Comparison of ENCODE assay signal across 23 mouse cellular contexts in the genomic region with DNA sequence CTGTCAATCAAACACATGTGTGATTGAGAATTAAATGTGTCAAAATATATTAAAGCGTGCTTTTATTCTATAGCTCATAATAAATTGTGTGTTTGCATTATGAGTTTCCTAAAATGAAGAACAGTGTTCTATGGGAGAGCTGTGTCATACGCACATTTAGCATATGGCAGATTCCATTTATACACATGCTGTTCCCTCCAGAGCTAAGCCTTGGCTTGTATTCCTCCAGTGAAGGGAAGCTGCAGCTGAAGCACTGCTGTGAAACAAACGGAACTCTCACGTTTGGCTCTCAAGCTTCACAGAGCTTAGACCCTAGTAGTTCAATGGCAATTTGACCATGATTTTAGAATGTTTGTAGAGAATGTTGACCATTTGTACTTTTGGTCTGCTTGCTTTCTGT.
DNase-seq lines count a peak whose midpoint lies in the region; ATAC-seq and TF ChIP-seq lines count a peak whose summit lies in the region.
"Had no signal": no experiment of that assay in that cellular context is flagged by ENCODE, and none has a peak within 500 bp of the region (broad histone marks: within the 10 kb centered on the region; RNA-seq: fewer than 3 reads in every experiment).

No protein-coding gene starts in this region.

- H3K4me1 ChIP-seq in forebrain, embryonic 16.5 days (replicated peaks; ENCODE audit: control insufficient read depth, insufficient read depth, low read length), result peaks cover 11% of the 10 kb centered on the region
- no peaks in the 10 kb centered on the region for H3K4me1 ChIP-seq in midbrain, embryonic 10.5 days
- H3K4me1 ChIP-seq in intestine, postnatal 0 days (replicated peaks; ENCODE audit: control insufficient read depth, insufficient read depth, low read length), result peaks cover 3% of the 10 kb centered on the region; the same call in 1 of the 2 replicates
- H3K4me1 ChIP-seq: embryonic facial prominence, embryonic 12.5 days had no signal

- no peak overlapping the region for H3K27ac ChIP-seq in forebrain, embryonic 16.5 days (ENCODE audit: low read length)
- peak overlapping the region; percentile 69 for H3K27ac ChIP-seq in left cerebral cortex, adult 2 months
- H3K27ac ChIP-seq in midbrain, embryonic 10.5 days (replicated peaks), result no peak overlapping the region
- H3K27ac ChIP-seq in intestine, postnatal 0 days (ENCODE audit: low read depth, low read length), result no peak overlapping the region
- H3K27ac ChIP-seq: embryonic facial prominence, embryonic 12.5 days; heart, adult 2 months; heart, embryonic 15.5 days; hindbrain, embryonic 15.5 days; midbrain, embryonic 15.5 days; neural tube, embryonic 12.5 days; stomach, postnatal 0 days had no signal

- peak; percentile 88 for ATAC-seq in frontal cortex, adult (ENCODE audit: low TSS enrichment)
- peak; percentile 47; the same call in 1 of the 2 replicates for ATAC-seq in forebrain, embryonic 16.5 days
- ATAC-seq in intestine, postnatal 0 days, result no peak
- ATAC-seq: midbrain, embryonic 15.5 days had no signal

- TF ChIP-seq CTCF in left cerebral cortex, adult 2 months (IDR thresholded peaks at IDR 0.05), result no peak
- no peak for TF ChIP-seq CTCF in intestine, postnatal 0 days (IDR thresholded peaks at IDR 0.05; ENCODE audit: low read depth)

- intact Hi-C loops in left cerebral cortex, adult 2 months (cut with DNase I), result loop anchor here (5.0 kb wide), 1 partner anchor 130 kb away; the partner anchor contains the start of gene Gnaq

- no peak for DNase-seq in frontal cortex, postnatal 25 days (ENCODE audit: low spot score in 2 of 2)
- peak; percentile 34 for DNase-seq in layer of hippocampus, adult 9-11 months
- DNase-seq in layer of hippocampus, postnatal 36 days, result no peak
- DNase-seq in left cerebral cortex, adult 2 months (ENCODE audit: extremely low spot score in 1 of 2, low spot score in 2 of 2), result no peak
- DNase-seq in midbrain, embryonic 10.5 days (ENCODE audit: low spot score), result no peak
- DNase-seq: adrenal gland, adult 2 months; B cell, adult 2 months; cerebellum, postnatal 14 days; gastrocnemius, postnatal 36 days; heart, adult 2 months; kidney, postnatal 4 days; lung, postnatal 4 days had no signal

- H3K9ac ChIP-seq in forebrain, embryonic 16.5 days (replicated peaks; ENCODE audit: low read depth, low read length), result no peak overlapping the region
- H3K9ac ChIP-seq in intestine, postnatal 0 days (ENCODE audit: low read depth, low read length), result no peak overlapping the region
- H3K9ac ChIP-seq: embryonic facial prominence, embryonic 12.5 days; heart, embryonic 15.5 days; hindbrain, embryonic 15.5 days; midbrain, embryonic 15.5 days; neural tube, embryonic 12.5 days had no signal

- no peak overlapping the region for H3K4me2 ChIP-seq in forebrain, embryonic 16.5 days (ENCODE audit: low read length)
- no peak overlapping the region for H3K4me2 ChIP-seq in intestine, postnatal 0 days (replicated peaks; ENCODE audit: low read depth)
- H3K4me2 ChIP-seq: embryonic facial prominence, embryonic 12.5 days; heart, embryonic 15.5 days; hindbrain, embryonic 15.5 days; midbrain, embryonic 15.5 days; neural tube, embryonic 12.5 days had no signal

- 70% methylated on average over 4 of the region's 4 CpGs for WGBS in forebrain, embryonic 16.5 days
- WGBS in midbrain, embryonic 10.5 days, result 89% methylated on average over 4 of the region's 4 CpGs
- 94% methylated on average over 4 of the region's 4 CpGs for WGBS in intestine, postnatal 0 days

- H3K9me3 ChIP-seq in forebrain, embryonic 16.5 days (ENCODE audit: control insufficient read depth, low read length), result no peaks in the 10 kb centered on the region
- no peaks in the 10 kb centered on the region for H3K9me3 ChIP-seq in midbrain, embryonic 10.5 days (replicated peaks)
- no peaks in the 10 kb centered on the region for H3K9me3 ChIP-seq in intestine, postnatal 0 days (ENCODE audit: control insufficient read depth)
- H3K9me3 ChIP-seq: embryonic facial prominence, embryonic 12.5 days; G1E; heart, embryonic 15.5 days; hindbrain, embryonic 15.5 days; midbrain, embryonic 15.5 days; neural tube, embryonic 12.5 days had no signal

- H3K36me3 ChIP-seq in forebrain, embryonic 16.5 days (ENCODE audit: control insufficient read depth, insufficient read depth), result no peaks in the 10 kb centered on the region
- H3K36me3 ChIP-seq in midbrain, embryonic 10.5 days, result peaks cover 4% of the 10 kb centered on the region; the same call in 1 of the 2 replicates
- no peaks in the 10 kb centered on the region for H3K36me3 ChIP-seq in intestine, postnatal 0 days (ENCODE audit: control insufficient read depth, insufficient read depth)
- H3K36me3 ChIP-seq: embryonic facial prominence, embryonic 12.5 days; G1E; heart, embryonic 15.5 days; hindbrain, embryonic 15.5 days; midbrain, embryonic 15.5 days; neural tube, embryonic 12.5 days had no signal

- no peak overlapping the region for H3K4me3 ChIP-seq in forebrain, embryonic 16.5 days (replicated peaks; ENCODE audit: low read length)
- H3K4me3 ChIP-seq in left cerebral cortex, adult 2 months, result no peak overlapping the region
- no peak overlapping the region for H3K4me3 ChIP-seq in midbrain, embryonic 10.5 days
- no peak overlapping the region for H3K4me3 ChIP-seq in intestine, postnatal 0 days (ENCODE audit: low read depth, low read length)
- H3K4me3 ChIP-seq: embryonic facial prominence, embryonic 12.5 days; heart, adult 2 months; heart, embryonic 15.5 days; hindbrain, embryonic 15.5 days; midbrain, embryonic 15.5 days; neural tube, embryonic 12.5 days had no signal

- H3K27me3 ChIP-seq in forebrain, embryonic 16.5 days (replicated peaks; ENCODE audit: control insufficient read depth, insufficient read depth, low read length), result no peaks in the 10 kb centered on the region
- H3K27me3 ChIP-seq in midbrain, embryonic 10.5 days (ENCODE audit: low read depth, poor library complexity, severe bottlenecking), result no peaks in the 10 kb centered on the region
- H3K27me3 ChIP-seq in intestine, postnatal 0 days (replicated peaks; ENCODE audit: control insufficient read depth, insufficient read depth, low read length), result no peaks in the 10 kb centered on the region
- H3K27me3 ChIP-seq: CH12.LX; embryonic facial prominence, embryonic 12.5 days; heart, embryonic 15.5 days; hindbrain, embryonic 15.5 days; midbrain, embryonic 15.5 days; neural tube, embryonic 12.5 days had no signal
